Mouse (Mus musculus): ENCODE measurements around the gene Jarid2.
"Not testable (repeated sequence)": the region's sequence is repeated elsewhere in the genome, so short reads cannot be mapped to it uniquely, and the experiment has no call there.

The Jarid2 gene

DNA sequence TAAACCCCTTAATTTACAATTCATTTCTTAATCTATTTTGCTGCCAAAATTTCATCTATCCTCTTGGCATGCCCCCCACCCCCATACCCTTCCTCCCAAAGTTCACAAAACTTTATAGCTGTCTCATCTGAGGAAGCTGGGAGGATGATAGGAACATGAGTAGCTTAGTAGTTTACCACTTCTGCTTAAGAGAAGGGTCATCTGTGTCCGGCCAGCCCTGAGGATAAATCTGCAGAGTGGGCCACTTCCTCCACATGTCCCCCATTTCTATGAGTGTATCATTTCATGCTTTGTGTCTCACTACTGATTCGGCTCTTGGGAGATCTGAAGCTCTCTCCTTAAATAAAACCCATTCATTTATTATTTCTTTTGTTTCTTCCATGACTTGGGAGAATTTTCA is 102.8 kb downstream of the Jarid2 start:
- intact Hi-C loops (cut with DNase I): loop anchor here (10.0 kb wide), 1 partner anchor 1037 kb away; no protein-coding TSS in a partner anchor

DNA sequence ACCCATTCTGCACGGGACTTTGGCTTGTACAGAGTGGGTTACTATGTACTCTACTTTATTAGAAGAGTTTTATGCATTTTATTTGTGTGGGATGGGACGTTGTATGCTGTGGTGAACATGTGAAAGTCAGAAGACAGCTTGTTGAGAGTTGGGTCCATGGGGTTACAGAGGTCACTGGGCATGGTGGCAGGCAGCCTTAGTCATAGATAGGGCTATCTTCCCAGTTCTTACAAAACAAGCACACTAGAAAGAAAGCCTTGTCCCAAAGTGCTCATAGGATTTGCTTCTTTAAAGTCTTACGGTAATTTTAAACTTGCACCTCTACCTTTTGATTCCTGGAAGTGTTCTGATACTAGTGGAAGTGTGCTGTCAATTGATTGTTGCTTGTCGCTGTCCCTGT is 103.6 kb downstream of the Jarid2 start:
- intact Hi-C loops (cut with DNase I): loop anchor here (10.0 kb wide), 1 partner anchor 1038 kb away; no protein-coding TSS in a partner anchor

DNA sequence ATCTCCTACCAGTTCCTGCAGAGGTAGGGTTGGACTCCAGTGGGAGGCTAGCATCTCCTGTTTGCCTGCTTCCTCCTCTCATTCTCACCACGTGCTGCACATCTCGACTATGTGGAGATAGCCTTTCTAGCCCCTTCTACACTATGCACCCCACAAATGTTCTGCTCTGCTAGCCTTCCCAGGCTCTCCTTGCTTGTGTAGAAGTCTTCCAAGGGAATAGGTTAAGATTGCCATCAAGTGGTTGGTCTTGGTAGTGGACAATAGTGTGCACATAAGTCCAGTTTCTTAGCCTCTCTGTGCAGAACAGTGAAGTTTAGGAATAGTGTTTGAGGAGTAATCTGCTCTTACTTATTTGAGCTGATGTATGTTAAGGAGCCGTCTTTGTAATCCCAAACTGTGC is 104.1 kb downstream of the Jarid2 start:
- intact Hi-C loops (cut with DNase I): loop anchor here (10.0 kb wide), 1 partner anchor 1039 kb away; no protein-coding TSS in a partner anchor

DNA sequence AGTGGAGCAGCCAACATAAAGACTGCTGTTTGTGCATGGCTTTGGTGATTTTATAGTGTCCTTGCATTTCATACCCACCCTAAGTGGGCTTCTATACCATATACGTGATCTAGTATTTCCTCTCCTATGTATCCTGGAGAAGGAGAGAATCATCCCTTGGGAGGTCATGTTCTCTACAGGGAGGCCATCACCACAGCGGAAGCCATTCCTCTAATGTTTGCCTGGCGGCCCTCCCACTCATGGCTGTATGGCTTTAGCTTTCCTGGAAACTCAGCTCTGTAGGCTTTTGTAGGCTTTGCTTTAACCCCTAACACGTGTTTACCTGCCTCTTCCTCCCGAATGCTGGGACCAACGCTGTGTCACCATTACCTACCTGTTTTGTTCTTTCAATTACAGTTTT is 108.2 kb downstream of the Jarid2 start:
- intact Hi-C loops (cut with DNase I): loop anchor here (10.0 kb wide), 1 partner anchor 1043 kb away; no protein-coding TSS in a partner anchor

- intact Hi-C loops (cut with DNase I): loop anchor here (10.0 kb wide), 1 partner anchor 1045 kb away; no protein-coding TSS in a partner anchor
These were observed 110.9 kb downstream of the Jarid2 start for GRCm38 (mm10) chr13:44839866-44840835.

GRCm38 (mm10) chr13:44851426-44851825 is 122.2 kb downstream of the Jarid2 start:
- intact Hi-C loops (cut with DNase I): no loop called here

- intact Hi-C loops (cut with DNase I): no loop called here
These were observed 122.8 kb downstream of the Jarid2 start for GRCm38 (mm10) chr13:44852024-44852423.

GRCm38 (mm10) chr13:44865566-44865965 is 136.3 kb downstream of the Jarid2 start:
- intact Hi-C loops (cut with DNase I): no loop called here

- intact Hi-C loops (cut with DNase I): no loop called here
These were observed 138.9 kb downstream of the Jarid2 start for GRCm38 (mm10) chr13:44868037-44868650.

- intact Hi-C loops (cut with DNase I): not testable (repeated sequence)
These were observed 140.3 kb downstream of the Jarid2 start for GRCm38 (mm10) chr13:44869418-44870119.

- intact Hi-C loops (cut with DNase I): no loop called here
These were observed 147.5 kb downstream of the Jarid2 start for GRCm38 (mm10) chr13:44876799-44877198.

- intact Hi-C loops (cut with DNase I): no loop called here
These were observed 151.7 kb downstream of the Jarid2 start for GRCm38 (mm10) chr13:44881001-44881400.

DNA sequence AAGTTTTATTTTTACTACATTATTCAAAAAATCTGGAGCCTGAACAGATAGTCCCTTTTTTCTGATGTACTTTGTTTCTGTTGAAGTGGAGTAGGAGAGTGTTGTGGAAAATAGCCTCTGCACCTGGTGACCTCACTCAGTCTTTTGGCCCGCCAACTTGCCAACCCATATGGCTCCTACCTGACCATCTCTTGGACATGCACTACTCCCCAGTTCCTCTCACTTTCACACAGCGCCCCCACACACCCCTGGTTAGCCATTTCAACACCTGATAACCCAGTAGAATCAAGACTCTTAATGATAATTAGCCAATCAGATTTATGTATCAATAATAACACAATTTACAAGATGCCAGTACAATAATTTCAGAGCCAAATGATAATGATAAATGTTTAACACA is 156.9 kb downstream of the Jarid2 start:
- intact Hi-C loops (cut with DNase I): no loop called here

DNA sequence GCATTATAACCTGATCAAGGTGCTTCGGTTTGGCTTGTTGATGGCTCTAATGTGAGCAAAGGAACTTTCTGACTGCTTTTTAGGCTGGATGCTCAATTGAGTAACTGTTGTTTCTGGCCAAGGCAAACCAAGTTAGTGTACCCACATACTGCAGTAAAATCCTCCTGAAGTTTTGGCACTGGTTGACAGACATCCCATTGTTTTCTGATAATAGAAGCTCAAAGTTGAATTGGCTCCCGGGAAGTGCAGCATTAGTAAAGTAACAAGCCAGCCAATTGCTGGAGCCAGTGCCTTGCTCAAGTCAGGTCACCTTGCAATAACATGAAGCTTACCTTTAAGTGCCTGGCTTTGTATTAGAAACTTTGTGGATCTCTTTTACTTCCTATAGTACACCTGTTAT is 161.3 kb downstream of the Jarid2 start:
- intact Hi-C loops (cut with DNase I): no loop called here

DNA sequence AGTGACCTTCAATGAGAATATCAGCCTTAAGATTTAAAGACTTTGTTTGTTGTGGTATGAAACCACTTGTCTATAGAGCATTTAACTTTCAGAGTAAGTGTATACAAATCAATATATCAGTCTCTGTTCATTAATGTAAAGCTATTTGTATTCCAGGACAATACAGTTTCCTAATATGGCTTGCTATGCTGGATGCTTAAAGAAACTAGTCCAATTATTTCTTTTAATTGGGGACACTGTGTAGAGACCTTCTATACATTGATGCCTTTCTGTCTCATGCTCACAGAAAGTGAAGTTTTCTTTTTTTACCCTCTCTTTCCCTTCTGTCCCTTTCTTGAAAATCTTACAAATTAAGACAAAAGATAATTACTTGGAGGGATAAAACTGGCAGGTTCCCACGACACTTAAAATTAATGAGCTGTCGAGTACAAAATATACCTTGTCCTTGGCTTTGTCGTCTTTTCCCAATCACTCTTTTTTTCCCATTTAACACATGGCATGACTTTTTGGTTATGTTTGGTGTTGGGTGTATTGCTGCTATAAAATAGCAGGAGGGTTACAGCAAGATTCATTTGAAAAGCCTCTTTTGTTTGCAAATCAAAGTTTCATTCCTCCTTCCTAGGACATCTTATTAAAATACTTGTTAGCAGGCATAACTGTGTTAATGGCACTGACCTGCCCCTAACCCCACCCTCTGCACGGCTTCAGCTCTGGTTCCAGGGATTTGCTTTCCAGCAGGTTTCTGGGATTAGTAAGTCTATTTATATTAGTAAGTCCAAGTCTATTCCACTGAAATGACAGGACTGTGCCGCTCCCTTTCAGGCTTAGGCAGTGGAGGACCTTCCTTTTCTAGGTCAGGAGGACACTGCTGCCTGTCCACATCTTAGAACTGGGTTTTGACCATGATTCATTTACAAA is 162.8 kb downstream of the Jarid2 start:
- intact Hi-C loops (cut with DNase I): no loop called here

DNA sequence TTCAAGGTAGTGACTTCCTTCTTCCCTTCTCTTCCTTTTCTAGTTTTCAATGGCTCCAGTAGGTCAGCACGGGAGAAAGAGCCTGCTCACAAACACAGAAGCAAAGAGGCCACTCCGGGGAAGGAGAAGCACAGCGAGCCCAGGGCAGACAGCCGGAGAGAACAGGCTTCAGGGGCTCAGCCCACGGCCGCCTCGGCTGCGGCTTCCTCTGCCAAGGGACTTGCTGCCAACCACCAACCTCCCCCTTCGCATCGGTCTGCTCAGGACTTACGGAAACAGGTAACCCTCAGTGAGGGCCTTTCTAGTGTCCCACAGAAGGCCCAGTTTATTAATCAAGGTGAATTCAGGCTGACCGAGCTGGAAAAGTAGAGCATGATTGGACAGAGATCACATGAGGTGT is 166.9 kb downstream of the Jarid2 start:
- intact Hi-C loops (cut with DNase I): no loop called here

GRCm38 (mm10) chr13:44902299-44902698 is 173.0 kb downstream of the Jarid2 start:
- intact Hi-C loops (cut with DNase I): no loop called here

- intact Hi-C loops (cut with DNase I): no loop called here
These were observed 174.1 kb downstream of the Jarid2 start for GRCm38 (mm10) chr13:44903416-44903815.

GRCm38 (mm10) chr13:44904271-44904670 is 175.0 kb downstream of the Jarid2 start:
- intact Hi-C loops (cut with DNase I): no loop called here

DNA sequence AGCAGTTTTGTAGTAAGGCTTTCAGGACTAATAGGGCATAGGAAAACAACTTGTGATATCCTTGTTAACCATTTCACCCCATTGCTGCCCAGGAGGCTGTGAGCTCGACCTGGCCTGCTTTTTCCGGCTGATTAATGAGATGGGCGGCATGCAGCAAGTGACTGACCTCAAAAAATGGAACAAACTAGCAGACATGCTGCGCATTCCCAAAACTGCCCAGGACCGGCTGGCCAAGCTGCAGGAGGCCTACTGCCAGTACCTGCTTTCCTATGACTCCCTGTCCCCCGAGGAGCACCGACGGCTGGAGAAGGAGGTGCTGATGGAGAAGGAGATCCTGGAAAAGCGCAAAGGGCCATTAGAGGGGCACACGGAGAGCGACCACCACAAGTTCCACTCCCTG is 176.9 kb downstream of the Jarid2 start:
- intact Hi-C loops (cut with DNase I): no loop called here
